Mouse (Mus musculus) ovary, adult 18-20 months (tissue): ENCODE results near the gene Cpa2.

ENCODE experiments used
- DNase-seq: peaks from one replicate; pipeline ENCODE4 v3.0.0; 2022; ENCODE audit warnings: low spot score, mixed read lengths

The Cpa2 gene

GRCm38 (mm10) chr6:30547656-30548306 is 6.4 kb downstream of the Cpa2 start:
- peak; percentile 15 for DNase-seq

- no peak for DNase-seq
Measured at GRCm38 (mm10) chr6:30549231-30549761, 7.9 kb downstream of the Cpa2 start.

GRCm38 (mm10) chr6:30550496-30551192 is 9.3 kb downstream of the Cpa2 start:
- no peak for DNase-seq

GRCm38 (mm10) chr6:30551193-30551515 is 9.8 kb downstream of the Cpa2 start:
- no peak for DNase-seq

GRCm38 (mm10) chr6:30551644-30552580 is 10.5 kb downstream of the Cpa2 start:
- DNase-seq: no peak

- DNase-seq: no peak
Measured at GRCm38 (mm10) chr6:30552628-30553027, 11.2 kb downstream of the Cpa2 start.

- DNase-seq: no peak
Measured at GRCm38 (mm10) chr6:30553381-30554010, 12.1 kb downstream of the Cpa2 start.

- no peak for DNase-seq
Measured at GRCm38 (mm10) chr6:30554092-30554491, 12.7 kb downstream of the Cpa2 start.

GRCm38 (mm10) chr6:30554621-30555170 is 13.3 kb downstream of the Cpa2 start:
- DNase-seq: no peak

GRCm38 (mm10) chr6:30556080-30556479 is 14.7 kb downstream of the Cpa2 start:
- peak; percentile 23 for DNase-seq

GRCm38 (mm10) chr6:30559726-30560125 is 18.3 kb downstream of the Cpa2 start:
- DNase-seq: no peak

- no peak for DNase-seq
Measured at GRCm38 (mm10) chr6:30562132-30562531, 20.8 kb downstream of the Cpa2 start.

GRCm38 (mm10) chr6:30563575-30563974 is 22.2 kb downstream of the Cpa2 start:
- DNase-seq: no peak

- no peak for DNase-seq
Measured at GRCm38 (mm10) chr6:30564051-30564450, 22.7 kb downstream of the Cpa2 start.

- no peak for DNase-seq
Measured at GRCm38 (mm10) chr6:30568069-30568468, 26.7 kb downstream of the Cpa2 start, which contains the start of gene Cpa4. TSS of gene Cpa4 (plus strand) at chr6:30568369.

- DNase-seq: no peak
Measured at GRCm38 (mm10) chr6:30569331-30569730, 27.9 kb downstream of the Cpa2 start.

- DNase-seq: no peak
Measured at GRCm38 (mm10) chr6:30570012-30570411, 28.6 kb downstream of the Cpa2 start.

GRCm38 (mm10) chr6:30572456-30573311 is 31.3 kb downstream of the Cpa2 start:
- no peak for DNase-seq

GRCm38 (mm10) chr6:30573380-30573779 is 32.0 kb downstream of the Cpa2 start:
- no peak for DNase-seq

GRCm38 (mm10) chr6:30574945-30575344 is 33.6 kb downstream of the Cpa2 start:
- no peak for DNase-seq
